Mouse (Mus musculus): ENCODE results near the gene Tbc1d1.
A peak's percentile ranks its signal among the peaks of the same experiment; 100 is the strongest.
"Not testable (repeated sequence)": the region's sequence is repeated elsewhere in the genome, so short reads cannot be mapped to it uniquely, and the experiment has no call there.

The Tbc1d1 gene

GRCm38 (mm10) chr5:64358639-64359584 is 202.8 kb downstream of the Tbc1d1 start:
- no peak for DNase-seq (ENCODE audit: low spot score in 2 of 2)

- DNase-seq (ENCODE audit: low spot score in 2 of 2), result no peak
Observed at GRCm38 (mm10) chr5:64360147-64360875, 204.2 kb downstream of the Tbc1d1 start.

- DNase-seq (ENCODE audit: low spot score in 2 of 2), result not testable (repeated sequence)
Observed at GRCm38 (mm10) chr5:64360876-64361268, 204.8 kb downstream of the Tbc1d1 start.

GRCm38 (mm10) chr5:64363859-64364406 is 207.8 kb downstream of the Tbc1d1 start:
- DNase-seq (ENCODE audit: low spot score in 2 of 2), result no peak

- DNase-seq (ENCODE audit: low spot score in 2 of 2), result peak in 1 of 2 experiments; percentile 38
Observed at GRCm38 (mm10) chr5:64364432-64365125, 208.5 kb downstream of the Tbc1d1 start.

GRCm38 (mm10) chr5:64365187-64366066 is 209.3 kb downstream of the Tbc1d1 start:
- peak; percentile 62 to 64 for DNase-seq (ENCODE audit: low spot score in 2 of 2)

GRCm38 (mm10) chr5:64366113-64366512 is 210.0 kb downstream of the Tbc1d1 start:
- no peak for DNase-seq (ENCODE audit: low spot score in 2 of 2)

- DNase-seq (ENCODE audit: low spot score in 2 of 2), result peak; percentile 54 to 66
Observed at GRCm38 (mm10) chr5:64367426-64367825, 211.3 kb downstream of the Tbc1d1 start.

- no peak for DNase-seq (ENCODE audit: low spot score in 2 of 2)
Observed at GRCm38 (mm10) chr5:64371331-64371831, 215.3 kb downstream of the Tbc1d1 start.

- no peak for DNase-seq (ENCODE audit: low spot score in 2 of 2)
Observed at GRCm38 (mm10) chr5:64372292-64372961, 216.3 kb downstream of the Tbc1d1 start.

- DNase-seq (ENCODE audit: low spot score in 2 of 2), result no peak
Observed at GRCm38 (mm10) chr5:64373695-64374094, 217.6 kb downstream of the Tbc1d1 start.

GRCm38 (mm10) chr5:64375851-64376250 is 219.7 kb downstream of the Tbc1d1 start:
- DNase-seq (ENCODE audit: low spot score in 2 of 2), result no peak

- DNase-seq (ENCODE audit: low spot score in 2 of 2), result no peak
Observed at GRCm38 (mm10) chr5:64376466-64376865, 220.4 kb downstream of the Tbc1d1 start.

GRCm38 (mm10) chr5:64377705-64378104 is 221.6 kb downstream of the Tbc1d1 start:
- no peak for DNase-seq (ENCODE audit: low spot score in 2 of 2)

GRCm38 (mm10) chr5:64378591-64379275 is 222.6 kb downstream of the Tbc1d1 start:
- DNase-seq (ENCODE audit: low spot score in 2 of 2), result no peak

- DNase-seq (ENCODE audit: low spot score in 2 of 2), result no peak
Observed at GRCm38 (mm10) chr5:64379829-64380228, 223.7 kb downstream of the Tbc1d1 start.

GRCm38 (mm10) chr5:64380698-64381375 is 224.7 kb downstream of the Tbc1d1 start:
- DNase-seq (ENCODE audit: low spot score in 2 of 2), result no peak

GRCm38 (mm10) chr5:64381538-64381937 is 225.4 kb downstream of the Tbc1d1 start:
- DNase-seq (ENCODE audit: low spot score in 2 of 2), result no peak
